Mouse (Mus musculus): ENCODE measurements around the gene Gpc2.

DNA sequence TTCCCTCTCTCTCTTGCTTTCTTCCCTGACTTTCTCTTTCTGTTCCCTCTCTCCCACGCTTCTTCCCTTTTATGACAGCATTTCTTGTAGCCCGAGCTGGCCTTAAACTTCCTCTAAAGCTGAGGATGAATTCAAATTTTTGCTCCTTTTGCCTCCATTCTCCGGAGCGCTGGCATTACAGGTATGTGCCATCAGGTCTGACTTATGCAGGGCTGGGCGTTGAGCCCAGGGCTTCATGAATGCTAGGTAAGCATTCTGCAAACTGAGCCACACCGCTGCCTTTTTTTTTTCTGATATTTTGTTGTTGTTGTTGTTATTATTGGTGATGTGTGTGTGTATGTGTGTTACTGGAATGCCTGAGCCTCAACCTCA is 15.6 kb downstream of the Gpc2 start:
- TF ChIP-seq CTCF (conservative IDR thresholded peaks at IDR 0.05; ENCODE audit: insufficient read depth, insufficient read length, low read depth, low read length) (no peak), POLR2A (IDR thresholded peaks at IDR 0.05; ENCODE audit: low read depth, low read length) (no peak)

All from kidney, adult 2 months (tissue).